Mouse (Mus musculus): ENCODE measurements at regions not wholly inside any gene's neighbourhood (a gene's known extent, or its start where the extent isn't known, plus 50 kb on each side); places are given as distances from the start of the nearest gene placed in this dataset.

DNA sequence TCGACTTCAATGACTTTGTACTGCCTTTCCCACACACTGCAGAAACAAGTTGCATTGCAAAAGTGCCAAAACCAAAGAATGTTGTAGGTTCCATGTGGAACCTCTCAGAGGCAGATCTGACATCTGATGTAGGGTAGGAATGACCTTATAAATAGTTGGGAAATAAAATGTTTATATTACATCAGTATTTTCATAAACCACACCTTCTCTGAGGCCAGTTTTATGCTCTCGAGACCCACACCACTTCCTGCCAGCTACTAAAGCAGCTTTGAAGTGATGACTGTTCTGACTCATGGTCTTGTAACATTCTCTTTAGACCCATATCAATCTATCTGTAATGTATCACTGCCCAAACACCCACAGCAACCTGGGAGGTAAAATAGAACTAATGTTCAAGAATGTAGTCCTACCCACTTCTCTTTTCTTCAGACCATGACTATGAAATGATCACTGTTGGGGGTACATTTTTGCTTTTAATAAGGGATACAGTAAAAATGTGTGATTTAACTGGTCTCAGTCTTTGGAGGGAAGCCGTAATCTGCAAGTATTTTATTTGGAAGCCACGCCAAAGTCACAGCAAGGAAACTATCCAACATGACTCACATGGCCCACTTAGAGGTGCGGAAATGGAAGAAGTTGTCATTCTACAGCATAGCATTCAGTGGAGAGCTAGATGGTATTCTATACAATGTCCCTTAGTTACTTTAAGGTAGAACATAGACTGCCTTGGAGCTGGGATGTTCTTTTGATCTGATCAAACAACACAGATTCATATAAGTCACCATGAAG, 199.4 kb downstream of the Snx13 start:
- DNase-seq (ENCODE audit: low read depth, low spot score), result no peak

- DNase-seq (ENCODE audit: low read depth, low spot score), result no peak
Observed at GRCm38 (mm10) chr12:35232322-35232673, 185.3 kb downstream of the Snx13 start.

DNA sequence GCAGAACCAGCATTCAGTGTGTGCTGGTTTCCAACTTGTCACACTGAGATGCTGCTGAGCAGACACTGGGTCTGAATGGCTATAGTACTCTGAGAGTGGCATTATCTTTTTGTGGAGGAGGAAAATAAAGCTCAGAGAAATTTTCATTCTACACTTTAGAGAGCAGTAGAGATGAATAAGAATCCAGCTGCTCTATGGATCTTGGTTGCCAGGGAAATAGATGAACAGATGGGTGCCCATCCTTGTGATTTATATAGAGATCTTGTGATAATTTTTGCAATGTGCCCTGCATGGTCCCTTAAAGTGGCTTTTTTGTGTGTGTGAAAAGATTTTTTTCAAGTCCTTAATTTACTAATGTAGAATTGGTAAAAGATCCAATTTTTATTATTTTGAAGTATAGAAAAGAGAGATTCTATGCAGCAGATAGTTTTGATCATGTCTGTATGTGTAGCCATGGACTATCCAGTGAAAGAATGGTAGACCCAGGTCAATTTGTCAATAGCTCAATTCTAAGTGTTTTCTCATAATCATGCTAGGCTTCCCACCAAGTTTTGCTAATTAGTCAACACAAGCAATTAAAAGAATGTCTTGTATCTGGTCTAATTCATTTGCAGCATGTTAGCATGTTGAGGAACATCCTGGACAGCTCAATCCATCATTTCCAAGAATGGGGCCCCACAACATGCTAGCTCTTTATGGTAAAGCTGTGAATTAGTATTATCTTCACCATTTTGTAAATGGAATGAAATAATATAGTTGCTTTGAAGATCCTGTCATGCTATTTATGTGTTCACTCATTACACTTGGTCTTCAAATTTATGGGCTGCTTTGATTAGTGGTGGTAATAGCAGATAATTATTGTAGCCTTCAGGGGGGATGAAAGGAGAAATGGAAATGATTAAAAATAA, 184.7 kb downstream of the Snx13 start:
- no peak for DNase-seq (ENCODE audit: low read depth, low spot score)

- DNase-seq (ENCODE audit: low read depth, low spot score), result no peak
Observed at GRCm38 (mm10) chr12:35220429-35220828, 173.4 kb downstream of the Snx13 start.

DNA sequence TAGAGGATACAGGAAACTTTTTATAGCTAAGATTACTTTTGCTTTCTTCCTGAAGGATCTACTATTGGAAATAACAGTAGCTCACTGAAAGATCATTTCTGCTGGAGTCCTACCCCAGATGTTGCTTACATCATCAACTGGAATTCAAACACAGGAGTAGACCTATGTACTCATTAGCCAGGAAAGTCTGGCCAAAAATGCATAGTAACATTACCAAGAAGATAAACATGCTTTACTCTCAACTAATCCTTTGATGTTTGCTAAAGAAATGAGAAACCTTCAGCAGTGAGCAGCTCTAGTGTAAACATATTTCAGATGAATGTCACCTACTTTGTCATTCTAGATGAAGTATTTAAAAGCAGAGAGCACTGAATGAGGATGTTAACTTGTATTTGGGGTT, 173.0 kb downstream of the Snx13 start:
- DNase-seq (ENCODE audit: low read depth, low spot score), result no peak

GRCm38 (mm10) chr12:35216725-35217124, 169.7 kb downstream of the Snx13 start:
- no peak for DNase-seq (ENCODE audit: low read depth, low spot score)

DNA sequence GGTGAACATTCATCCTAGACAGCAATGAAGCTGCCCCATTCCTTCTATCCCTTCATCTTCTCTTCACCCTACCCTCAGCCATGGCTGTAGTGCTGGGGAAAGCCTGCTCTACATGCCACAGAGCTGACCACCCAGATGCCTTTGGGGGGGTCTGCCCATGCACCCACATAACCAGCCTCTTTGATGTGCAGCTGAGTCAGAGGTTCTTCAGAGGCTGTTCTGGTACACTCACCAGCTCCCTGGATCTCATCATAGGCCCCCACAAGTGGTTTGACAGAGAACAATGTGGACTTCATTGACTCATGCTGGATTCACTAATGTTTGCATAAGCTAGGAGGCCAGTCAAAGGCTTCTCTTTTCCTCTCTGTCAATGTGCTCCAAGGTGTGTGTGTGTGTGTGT, 162.4 kb downstream of the Snx13 start:
- no peak for DNase-seq (ENCODE audit: low read depth, low spot score)

GRCm38 (mm10) chr12:35207605-35208004, 160.6 kb downstream of the Snx13 start:
- no peak for DNase-seq (ENCODE audit: low read depth, low spot score)

- DNase-seq (ENCODE audit: low read depth, low spot score), result no peak
Observed at GRCm38 (mm10) chr12:35203398-35203797, 156.4 kb downstream of the Snx13 start.

- no peak for DNase-seq (ENCODE audit: low read depth, low spot score)
Observed at GRCm38 (mm10) chr12:35200110-35200509, 153.1 kb downstream of the Snx13 start.
